Mouse (Mus musculus) left cerebral cortex, postnatal 25 days (tissue): ENCODE data around the gene Hist1h4d. TPM values are rescaled to one million over a fixed set of nuclear protein-coding genes. Genes with fewer than 3 reads are reported as not detected.
"Not testable (repeated sequence)": the region's sequence is repeated elsewhere in the genome, so short reads cannot be mapped to it uniquely, and the experiment has no call there.

Source experiments
- DNase-seq, 2 experiments: peaks; one replicate each; pipeline ENCODE4 v3.0.0; 2022; ENCODE audit warnings: low spot score in 2 of 2, mixed read lengths in 1 of 2
- intact Hi-C: fragments of 180-260 bp; cut with DNase I; formaldehyde crosslinking; loops from one replicate; pipeline ENCODE4 v1.15.1; 2025
- total RNA-seq, 2 experiments: library from RNA; stranded (reverse); gene quantifications; 2 replicates each; pipeline ENCODE4 v1.2.3; 2021

Hist1h4d gene
- total RNA-seq, 2 experiments from 2014 or later = 121 to 160 TPM

- DNase-seq = no peak
- intact Hi-C loops = no loop called here
These were observed 34.7 kb upstream of the Hist1h4d start for GRCm38 (mm10) chr13:23546694-23547093.

DNA sequence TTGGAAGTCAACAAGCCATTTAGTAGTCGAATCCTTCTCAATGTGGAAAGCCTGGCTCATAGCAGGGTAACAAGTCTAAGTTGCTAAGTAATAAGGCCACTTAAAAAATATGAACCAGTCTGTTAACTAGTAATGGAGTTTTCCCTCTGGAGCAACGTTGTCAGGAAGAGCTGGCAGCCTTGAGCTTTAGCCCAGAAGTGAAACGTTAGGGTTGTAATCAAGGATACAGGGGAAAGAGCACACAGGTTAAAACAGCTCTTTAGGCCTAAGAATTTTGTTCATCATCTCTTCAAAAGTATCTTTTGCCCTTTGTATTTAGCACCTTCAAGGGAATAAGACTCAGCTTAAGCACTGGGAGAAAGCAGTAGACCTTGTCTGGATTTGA is 30.6 kb upstream of the Hist1h4d start:
- no peak for DNase-seq
- intact Hi-C loops = no loop called here

DNA sequence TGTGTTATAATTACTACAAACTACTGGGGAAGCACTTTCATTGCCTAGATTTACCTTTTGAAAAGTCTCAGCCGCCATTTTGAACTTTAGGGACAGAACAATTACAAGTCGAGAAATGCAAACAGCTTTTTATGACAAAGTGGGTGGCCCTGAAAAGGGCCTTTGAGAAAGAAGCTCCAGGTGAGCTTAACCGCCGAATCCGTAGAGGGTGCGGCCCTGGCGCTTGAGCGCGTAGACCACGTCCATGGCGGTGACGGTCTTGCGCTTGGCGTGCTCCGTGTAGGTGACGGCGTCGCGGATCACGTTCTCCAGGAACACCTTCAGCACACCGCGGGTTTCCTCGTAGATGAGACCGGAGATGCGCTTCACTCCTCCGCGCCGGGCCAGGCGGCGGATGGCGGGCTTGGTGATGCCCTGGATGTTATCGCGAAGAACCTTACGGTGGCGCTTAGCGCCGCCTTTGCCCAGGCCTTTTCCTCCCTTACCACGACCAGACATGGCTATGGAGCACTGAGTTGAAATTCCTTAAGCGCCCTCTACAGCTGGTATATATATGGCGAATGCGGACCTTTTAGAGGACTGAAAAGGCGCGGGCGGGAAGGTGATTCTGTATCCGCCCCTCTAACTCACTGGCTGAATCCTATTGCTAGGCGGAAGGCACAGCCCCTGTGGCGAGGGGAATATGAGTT is 30.1 kb upstream of the Hist1h4d start, which contains the start of gene Hist1h4f:
Hist1h4f (minus strand) TSS at position 503 of the 689 bp plus-strand sequence.
- peak; percentile 93 to 98 for DNase-seq
- intact Hi-C loops = not testable (repeated sequence)

DNA sequence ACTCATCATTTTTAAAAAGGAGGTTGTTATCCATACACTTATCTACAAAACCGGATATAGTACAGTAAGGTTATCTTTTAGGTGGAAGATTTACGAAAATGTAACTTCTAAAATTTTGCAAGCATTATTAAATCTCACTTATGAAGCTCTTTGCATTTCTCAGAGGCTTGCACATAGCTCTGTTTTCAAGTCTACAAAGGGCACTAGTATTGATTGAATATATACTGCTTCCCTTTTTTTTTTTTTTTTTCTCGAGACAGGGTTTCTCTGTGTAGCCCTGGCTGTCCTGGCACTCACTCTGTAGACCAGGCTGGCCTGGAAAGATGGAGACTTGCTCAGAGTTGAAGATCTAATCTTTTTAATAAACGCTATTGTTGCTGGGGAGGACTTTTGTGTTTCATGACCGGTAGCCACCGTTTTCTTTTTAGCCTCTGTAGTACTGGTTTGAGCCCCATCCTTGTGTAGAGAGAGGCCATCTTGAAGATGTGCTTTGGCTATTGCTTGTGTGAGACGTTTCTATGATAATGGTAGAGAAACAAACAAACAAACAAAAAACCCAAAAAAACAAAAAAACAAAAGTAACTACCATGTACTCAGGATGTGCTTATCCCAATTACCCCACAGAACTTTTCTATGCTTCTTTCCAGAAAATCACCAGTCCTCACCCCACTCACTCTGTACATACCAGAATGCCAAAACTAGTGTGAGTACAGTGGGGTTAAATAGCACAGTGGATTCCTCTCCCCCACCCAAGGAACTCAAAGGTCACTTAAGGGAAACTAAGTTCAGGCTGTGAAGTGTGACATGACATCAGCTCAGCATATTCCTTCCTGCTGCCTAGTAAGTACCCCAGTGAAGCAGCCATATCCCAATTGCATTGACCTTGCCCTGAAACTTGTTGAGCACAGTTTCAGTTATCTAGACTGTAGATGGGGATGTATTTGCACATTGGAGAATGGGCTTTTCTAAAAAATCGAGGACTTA is 29.2 kb upstream of the Hist1h4d start:
- DNase-seq = no peak
- intact Hi-C loops = no loop called here

DNA sequence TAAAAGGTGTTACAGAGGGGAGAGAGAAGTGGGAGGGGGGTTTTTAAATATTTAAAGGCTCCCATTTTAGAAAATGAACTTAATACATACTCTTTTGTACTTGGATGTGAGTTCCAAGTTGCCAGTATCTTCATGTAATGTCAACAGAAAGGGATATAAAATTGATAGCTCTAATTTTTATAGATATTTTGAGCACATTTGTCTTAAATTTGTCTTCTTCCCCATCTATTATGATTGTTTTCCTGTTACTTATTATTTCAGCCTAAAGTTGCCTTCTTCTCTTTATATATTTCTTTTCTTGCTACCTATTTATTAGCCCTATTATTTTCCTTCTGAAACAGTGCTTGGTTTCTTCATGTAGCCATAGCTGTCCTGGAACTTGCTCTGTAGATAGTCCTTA is 28.4 kb upstream of the Hist1h4d start, which contains the start of gene Hist1h1d:
Hist1h1d (plus strand) TSS at position 301 of the 400 bp plus-strand sequence.
- DNase-seq = no peak
- intact Hi-C loops = no loop called here

DNA sequence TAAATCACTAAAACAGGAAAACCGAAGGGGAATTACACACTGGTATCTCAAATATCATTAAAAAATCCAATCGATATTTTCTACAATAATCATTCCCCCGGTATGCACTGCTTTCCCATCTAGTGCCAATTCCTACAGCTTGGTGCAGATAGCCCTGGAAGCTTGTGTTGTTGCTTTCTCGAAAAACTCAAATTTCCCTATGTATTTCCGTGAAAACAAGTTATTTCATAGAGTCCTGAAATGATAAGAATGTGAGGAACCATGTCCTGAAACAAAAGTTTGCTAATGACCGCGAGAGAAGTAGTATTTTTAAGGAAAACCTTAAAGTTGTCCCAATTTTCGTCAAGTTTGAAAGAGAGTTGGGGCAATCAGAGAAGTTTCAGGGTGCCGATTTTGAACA is 27.0 kb upstream of the Hist1h4d start:
- DNase-seq = no peak
- intact Hi-C loops = no loop called here

DNA sequence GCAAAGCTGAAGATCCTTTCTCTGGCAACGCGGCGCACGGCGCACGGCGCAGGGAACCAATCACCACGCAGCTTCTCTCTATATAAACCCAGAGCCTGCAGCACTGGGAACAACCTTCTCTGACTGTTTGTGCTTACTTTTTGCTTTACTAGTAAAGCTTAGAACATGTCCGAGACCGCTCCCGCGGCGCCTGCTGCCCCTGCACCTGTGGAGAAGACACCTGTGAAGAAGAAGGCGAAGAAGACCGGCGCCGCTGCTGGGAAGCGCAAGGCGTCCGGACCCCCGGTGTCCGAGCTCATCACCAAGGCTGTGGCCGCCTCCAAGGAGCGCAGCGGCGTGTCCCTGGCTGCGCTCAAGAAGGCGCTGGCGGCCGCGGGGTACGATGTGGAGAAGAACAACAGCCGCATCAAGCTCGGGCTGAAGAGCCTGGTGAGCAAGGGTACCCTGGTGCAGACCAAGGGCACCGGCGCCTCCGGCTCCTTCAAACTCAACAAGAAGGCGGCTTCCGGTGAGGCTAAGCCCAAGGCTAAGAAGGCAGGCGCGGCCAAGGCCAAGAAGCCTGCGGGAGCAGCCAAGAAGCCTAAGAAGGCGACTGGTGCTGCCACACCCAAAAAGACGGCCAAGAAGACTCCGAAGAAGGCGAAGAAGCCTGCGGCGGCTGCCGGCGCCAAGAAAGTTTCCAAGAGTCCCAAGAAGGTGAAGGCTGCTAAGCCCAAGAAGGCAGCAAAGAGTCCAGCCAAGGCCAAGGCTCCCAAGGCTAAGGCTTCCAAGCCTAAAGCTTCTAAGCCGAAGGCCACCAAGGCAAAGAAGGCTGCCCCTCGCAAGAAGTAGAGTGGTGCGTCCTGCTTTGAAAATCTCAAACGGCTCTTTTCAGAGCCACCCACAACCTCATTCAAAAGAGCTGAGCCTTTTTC is 26.2 kb upstream of the Hist1h4d start:
- intact Hi-C loops = no loop called here
- peak; percentile 82 to 90 for DNase-seq

GRCm38 (mm10) chr13:23555839-23556416 is 25.5 kb upstream of the Hist1h4d start:
- intact Hi-C loops = no loop called here
- peak; percentile 80 to 95 for DNase-seq

- DNase-seq = no peak
- intact Hi-C loops = no loop called here
These were observed 24.5 kb upstream of the Hist1h4d start for GRCm38 (mm10) chr13:23556906-23557305.

DNA sequence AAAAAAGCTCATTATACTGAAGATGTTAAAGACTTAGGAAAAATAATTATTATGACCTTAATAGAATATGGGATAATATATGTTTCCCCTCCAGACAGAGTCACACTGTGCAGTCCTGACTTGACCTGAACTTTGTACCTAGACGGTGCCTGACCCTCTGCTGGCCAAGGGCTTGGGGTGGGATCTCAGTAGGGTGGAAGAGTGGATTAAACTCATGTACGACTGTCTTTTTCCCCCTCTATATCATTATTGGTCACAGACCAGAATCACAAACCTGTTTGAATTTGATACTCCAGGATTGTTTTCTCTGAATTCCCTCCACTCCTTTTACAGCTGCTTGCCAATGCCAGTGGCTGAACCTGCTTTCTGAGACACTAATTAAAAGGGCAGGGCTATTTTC is 20.7 kb upstream of the Hist1h4d start:
- DNase-seq, intact Hi-C loops: not testable (repeated sequence)

- intact Hi-C loops, DNase-seq: not testable (repeated sequence)
These were observed 19.9 kb upstream of the Hist1h4d start for GRCm38 (mm10) chr13:23561531-23561882.

- intact Hi-C loops = not testable (repeated sequence)
- DNase-seq = peak; percentile 95 to 98
These were observed 19.3 kb upstream of the Hist1h4d start, which contains the start of gene Hist1h3e for GRCm38 (mm10) chr13:23561883-23562659. Gene Hist1h3e (minus strand): TSS chr13:23562369.

GRCm38 (mm10) chr13:23562699-23563462 is 18.5 kb upstream of the Hist1h4d start:
- intact Hi-C loops = no loop called here
- DNase-seq = peak; percentile 57 to 69

DNA sequence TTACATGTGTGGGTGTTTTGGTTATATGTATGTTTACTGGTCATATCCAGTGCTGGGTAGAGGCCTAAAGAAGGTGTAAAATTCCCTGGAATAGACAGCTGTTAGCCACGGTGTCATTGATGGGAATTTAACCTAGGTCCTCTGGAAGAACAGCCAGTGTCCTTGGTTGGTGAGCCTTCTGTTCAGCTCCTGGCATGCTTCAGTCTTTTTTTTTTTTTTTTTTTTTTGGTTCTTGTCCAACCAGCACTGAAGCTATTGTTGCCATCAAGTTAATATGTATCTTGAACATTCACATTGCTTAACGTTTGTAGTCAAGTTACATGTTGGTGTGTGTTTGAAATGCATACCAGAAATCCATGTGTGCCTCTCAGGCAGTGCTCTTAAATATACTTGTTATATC is 16.9 kb upstream of the Hist1h4d start:
- DNase-seq = no peak
- intact Hi-C loops = no loop called here

- DNase-seq, intact Hi-C loops: not testable (repeated sequence)
These were observed 11.0 kb upstream of the Hist1h4d start for GRCm38 (mm10) chr13:23570261-23571021.

DNA sequence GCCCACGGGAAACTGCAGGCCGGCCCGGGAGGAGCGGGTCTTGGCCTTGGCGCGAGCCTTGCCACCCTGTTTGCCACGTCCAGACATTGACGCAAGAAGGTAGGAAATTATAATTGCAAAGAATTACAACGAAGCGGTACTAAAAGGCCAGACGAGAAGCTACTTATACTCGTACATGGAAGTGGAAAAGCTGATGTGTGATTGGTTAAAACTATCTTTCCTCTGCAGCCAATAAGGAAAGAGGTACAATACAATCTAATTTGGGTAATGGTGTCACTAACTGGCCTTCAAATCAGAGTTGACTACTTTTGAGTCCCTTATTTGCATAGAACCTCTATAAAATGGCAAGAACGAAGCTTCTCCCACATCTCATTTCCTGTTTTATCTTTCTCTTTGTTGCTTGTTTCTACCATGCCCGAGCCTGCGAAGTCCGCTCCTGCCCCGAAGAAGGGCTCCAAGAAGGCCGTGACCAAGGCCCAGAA is 10.3 kb upstream of the Hist1h4d start, which contains the start of the genes Hist1h2ae and Hist1h2bg:
Hist1h2ae (minus strand) TSS at position 199 of the 482 bp plus-strand sequence.
Hist1h2bg (plus strand) TSS at position 375 of the 482 bp plus-strand sequence.
- DNase-seq = peak; percentile 84 to 96
- intact Hi-C loops = no loop called here
